Mouse (Mus musculus): ENCODE results near the gene Ccdc69.
A peak's percentile ranks its signal among the peaks of the same experiment; 100 is the strongest.

DNA sequence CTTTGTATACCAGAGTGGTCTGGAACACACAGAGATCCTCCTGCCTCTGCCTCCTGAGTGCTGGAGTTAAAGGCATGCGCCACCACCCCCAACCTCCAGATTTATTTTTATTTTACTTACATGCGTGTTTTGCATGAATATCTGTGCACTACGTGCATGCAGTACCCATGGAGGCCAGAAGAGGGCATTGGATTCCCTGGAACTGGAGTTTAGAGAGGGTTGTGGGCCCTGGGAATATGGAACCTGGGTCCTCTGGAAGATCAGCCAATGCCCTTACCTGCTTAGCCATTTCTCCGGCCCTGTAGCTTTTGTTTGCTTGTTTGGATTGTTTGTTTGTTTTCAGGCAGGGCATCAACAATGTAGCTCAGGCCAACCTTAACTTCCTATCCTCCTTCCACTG, 36.6 kb downstream of the Ccdc69 start:
- TF ChIP-seq POLR2A (IDR thresholded peaks at IDR 0.05; ENCODE audit: extremely low read depth, insufficient read depth, low read length): no peak
- TF ChIP-seq CTCF (IDR thresholded peaks at IDR 0.05; ENCODE audit: low read depth, low read length): peak; percentile 24; the same call in 1 of the 2 replicates
